Mouse (Mus musculus): ENCODE results near the gene Nat10.

Nat10 gene

DNA sequence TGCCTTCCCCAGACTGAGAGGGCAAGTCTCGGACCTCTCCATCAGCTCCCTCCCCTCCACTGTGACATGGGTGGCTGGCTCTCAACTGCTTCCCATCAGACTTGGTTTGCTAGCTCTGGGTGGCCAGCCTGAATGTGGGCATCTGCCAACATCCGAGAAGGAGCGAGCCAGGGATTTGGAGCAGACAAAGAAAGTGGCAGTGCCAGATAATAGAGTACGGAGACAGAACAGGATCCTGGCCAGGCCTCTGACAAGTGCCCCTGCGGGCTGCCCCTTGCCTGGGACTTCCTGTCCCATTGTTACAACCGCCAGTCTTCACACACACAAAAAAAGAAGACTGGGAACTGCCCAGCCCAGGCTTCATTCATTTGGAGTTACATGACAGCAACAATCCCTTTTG lies 70.6 kb downstream of the Nat10 start:
- DNase-seq, result peak; percentile 54 to 75

- no peak for DNase-seq
Measured at GRCm38 (mm10) chr2:103687888-103688287, 73.2 kb downstream of the Nat10 start.

DNA sequence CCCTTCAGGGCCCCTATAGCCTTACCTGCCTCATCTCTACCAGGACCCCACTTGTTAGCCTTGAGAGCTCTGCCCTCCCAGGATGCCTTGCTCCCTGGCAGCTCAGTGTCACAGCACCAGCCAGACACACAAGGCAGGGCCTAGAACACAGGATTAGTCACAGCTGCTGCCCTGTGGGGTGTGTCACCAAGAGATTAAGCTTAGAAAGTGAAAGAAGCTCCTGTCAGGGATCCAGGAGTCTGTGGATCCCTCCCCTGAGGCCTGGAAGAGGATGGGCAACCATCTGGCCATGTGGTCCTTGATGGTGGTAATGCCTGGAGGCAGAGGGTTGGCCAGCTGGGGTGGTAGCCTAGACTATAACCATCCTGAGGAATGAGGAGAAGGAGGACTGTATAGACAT lies 73.9 kb downstream of the Nat10 start:
- DNase-seq, result no peak

GRCm38 (mm10) chr2:103685581-103685980 lies 75.5 kb downstream of the Nat10 start:
- DNase-seq, result no peak

DNA sequence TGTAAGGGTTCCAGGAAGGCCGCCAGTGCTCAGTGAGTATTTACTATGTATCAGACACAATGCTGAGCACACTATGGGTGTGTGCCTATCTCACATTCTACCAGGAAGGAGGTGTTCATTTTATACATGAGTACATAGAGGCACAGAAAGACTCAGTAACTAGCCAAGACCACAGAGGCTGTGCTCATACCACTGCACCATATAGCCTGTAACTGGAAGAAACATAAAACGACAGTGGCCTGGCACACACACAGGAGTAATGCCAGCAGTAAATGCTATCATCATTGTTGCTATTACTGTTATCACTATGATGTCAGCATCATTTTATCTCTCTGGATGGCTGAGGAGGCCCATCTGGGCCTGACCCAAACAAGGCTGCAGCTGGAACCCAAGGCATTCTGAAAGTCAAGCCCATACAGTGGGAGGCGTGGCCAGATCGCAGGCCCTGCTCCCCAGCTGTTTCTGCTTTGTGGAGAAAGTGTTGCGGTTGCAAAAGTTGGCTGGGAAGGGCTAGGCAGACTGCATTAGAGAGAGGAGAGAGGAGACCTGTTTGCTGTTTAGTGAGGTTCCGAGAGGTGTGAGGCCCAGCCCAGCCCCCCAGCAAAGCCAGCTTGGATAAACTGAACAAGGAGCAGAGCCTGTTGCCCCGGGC lies 76.0 kb downstream of the Nat10 start:
- peak; percentile 36 to 82 for DNase-seq

GRCm38 (mm10) chr2:103684431-103684830 lies 76.6 kb downstream of the Nat10 start:
- no peak for DNase-seq

- DNase-seq, result no peak
Measured at GRCm38 (mm10) chr2:103682927-103683442, 78.1 kb downstream of the Nat10 start.

GRCm38 (mm10) chr2:103682261-103682722 lies 78.8 kb downstream of the Nat10 start:
- DNase-seq, result peak; percentile 34 to 58

DNA sequence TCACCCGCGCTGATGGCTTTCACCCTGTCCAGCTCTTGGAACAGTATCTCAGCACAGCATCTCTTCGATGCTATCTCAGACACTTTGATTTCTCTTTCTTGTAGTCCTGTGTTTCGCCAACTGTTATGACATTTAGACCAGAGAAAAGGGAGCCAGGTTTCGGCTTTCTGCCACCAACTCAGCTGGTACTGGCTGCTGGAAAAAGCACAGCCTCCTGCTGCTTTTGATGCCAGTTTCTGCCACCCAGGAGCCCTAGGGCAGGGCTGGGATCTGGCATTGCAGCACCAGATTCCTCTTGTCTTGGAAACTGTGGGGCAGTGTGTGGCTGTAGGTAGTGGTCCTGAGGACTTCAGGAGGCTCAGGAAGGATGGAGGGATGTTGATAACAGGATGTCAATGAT lies 79.9 kb downstream of the Nat10 start:
- no peak for DNase-seq

DNA sequence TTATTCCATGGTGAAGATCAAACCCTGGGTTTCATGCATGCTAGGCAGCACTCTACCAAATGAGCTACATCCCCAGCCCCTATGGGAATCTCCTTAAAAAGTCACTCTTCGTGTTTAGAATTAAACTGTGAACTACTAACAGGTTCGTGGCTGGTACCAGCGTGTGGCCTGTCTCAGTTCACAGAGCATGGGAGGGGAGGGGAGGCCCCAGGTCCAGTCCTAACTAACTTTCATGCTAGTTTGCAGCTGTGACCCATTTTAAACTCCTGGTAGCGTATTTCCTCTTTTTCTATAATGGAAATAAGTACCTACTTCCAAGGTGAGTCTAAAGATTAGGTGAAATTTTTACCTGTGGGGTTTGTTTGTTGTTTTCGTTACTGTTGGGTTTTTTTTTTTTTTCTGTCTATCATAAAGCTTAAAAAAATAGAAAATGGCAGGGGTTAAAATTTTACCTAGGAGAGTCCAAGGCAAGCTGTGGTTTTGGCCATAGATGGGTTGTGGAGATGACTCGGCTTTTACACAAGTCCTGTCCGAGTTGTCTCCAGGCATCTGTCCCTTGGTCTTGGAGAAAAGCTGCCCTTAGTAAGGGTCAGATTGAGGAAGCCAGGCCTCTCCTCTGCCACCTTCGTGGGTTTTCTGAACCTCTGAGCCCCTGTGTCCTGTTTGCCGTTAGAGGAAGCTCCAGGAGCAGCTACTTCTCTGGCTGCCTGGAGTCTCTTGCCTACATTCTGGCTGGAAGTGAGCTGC lies 80.5 kb downstream of the Nat10 start:
- no peak for DNase-seq

DNA sequence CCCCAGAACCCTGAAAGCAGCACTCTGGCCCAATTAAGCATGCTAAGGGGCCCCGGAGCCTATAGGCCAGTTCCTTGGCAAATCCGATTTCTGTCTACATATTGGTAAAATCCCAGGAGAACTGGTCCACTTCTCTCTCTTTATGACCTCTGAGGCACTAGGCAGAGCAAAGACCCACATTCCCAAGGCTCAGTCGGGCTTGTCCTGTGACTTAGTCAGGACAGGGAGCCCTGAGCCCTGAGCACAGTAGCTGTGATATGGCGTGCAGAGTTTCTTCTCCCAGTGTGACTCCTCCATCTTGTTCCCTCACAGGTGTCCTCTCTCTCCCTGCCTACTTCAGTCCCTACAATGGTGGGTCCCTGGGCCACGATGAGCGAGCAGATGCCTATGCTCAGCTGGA lies 82.6 kb downstream of the Nat10 start:
- no peak for DNase-seq

DNA sequence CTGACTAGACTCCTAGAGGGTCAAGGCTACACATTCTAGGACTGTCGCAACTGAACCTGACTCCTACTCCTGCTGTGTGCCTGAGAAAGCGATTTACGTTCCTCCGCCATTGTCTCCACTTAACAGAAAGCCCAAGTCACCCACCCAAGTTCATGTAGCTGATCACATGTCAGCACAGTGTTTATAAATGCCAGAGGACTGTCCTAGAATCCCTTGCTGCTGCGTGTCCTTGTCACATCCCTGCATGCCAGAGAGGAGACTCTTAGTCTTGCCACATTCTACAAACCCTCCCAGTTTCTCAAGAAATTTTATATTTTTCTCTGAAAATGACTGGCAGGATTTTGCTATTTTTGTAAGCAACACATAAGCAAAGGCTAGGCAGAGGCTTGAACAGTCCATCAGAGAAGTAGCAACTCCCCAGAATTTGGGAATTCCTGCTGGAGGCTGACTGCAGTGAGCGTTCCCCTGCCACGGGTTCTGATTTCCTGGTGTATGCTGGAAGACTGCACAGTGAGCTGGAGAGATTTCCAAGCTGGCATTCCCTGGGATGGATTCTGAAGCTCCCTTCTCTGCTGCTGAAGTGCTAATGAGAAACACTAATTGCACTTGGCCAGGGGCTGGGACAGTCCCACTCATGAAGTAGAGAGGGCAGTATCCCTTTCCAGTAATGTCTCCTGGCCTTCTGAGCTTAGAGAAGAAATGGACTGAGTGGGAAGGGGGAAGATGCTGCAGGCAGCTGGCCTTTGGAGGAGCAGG lies 83.3 kb downstream of the Nat10 start:
- DNase-seq, result no peak

DNA sequence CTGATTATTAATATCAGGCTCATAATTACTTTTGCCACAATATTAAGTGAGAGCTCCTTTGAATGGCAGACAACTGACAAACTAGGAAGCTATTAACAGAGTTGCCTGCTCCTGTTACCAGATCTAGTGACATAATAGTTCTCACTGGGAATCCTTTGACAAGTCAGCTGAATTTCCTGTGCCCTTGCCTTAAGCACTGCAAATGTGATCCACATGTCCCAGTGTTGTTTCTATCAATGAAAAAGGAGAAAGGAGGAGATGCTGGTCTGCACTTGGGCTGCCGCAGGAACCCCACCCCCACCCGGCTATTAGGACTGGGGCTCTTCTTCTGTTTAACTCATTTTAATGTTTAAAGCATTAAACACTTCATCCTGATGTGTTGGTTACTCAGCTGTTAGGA lies 84.3 kb downstream of the Nat10 start:
- no peak for DNase-seq

DNA sequence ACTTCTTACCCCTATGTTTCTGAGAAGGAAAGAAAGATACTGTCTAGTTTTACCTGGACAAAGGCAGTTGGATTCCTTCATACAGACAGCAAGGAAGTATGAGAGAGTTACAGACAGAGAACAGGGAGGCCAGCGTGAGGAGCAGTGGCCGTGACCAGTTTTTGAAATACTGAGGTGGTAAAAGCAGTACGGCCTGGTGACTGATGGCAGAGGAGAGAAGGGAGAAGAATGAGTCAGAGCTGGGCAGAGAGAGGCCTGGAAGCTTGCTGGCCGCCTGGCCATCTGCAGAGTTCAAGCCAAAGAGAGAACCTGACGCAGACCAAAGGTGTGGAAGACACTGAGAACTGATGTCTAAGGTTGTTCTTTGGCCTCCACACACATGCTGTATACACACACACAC lies 85.7 kb downstream of the Nat10 start:
- DNase-seq, result no peak

GRCm38 (mm10) chr2:103673609-103674008 lies 87.5 kb downstream of the Nat10 start:
- DNase-seq, result no peak

DNA sequence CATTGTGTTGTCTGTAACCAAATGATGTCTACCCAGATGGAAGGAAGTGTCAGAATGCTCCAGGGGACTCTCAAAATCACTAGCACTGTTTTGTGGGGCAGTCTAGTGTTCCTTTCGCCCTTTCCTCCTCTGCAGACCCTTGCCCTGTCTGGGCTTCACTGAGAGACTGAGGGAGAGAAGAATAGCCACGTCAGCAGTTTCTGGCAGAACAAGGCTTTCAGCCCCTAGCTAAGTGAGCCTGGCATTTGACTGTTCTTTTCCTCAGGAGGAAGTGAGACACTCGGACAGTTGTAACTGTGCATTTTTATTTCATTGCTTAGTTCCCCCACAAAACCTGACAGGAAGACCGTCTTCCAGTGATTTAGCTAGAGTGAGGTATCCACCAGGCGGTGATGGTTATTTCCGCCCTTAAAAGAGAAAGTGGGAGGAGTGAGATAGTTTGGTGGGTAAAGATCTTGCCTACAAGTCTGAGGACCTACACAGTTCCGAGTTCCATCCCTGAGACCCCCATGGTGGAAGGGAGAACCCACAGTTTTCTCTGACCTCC lies 88.4 kb downstream of the Nat10 start:
- DNase-seq, result no peak

All from lung, postnatal 4 days (tissue).